Mouse (Mus musculus) heart, embryonic 16.5 days (tissue): ENCODE measurements at regions not wholly inside any gene's neighbourhood (a gene's known extent, or its start where the extent isn't known, plus 50 kb on each side); places are given as distances from the start of the nearest gene placed in this dataset.

Experiments used
- ATAC-seq: fragments of 200-750 bp; cut with Nextera tagmentation; replicated peaks from 2 replicates; pipeline ENCODE4 v1.8.0; 2017; ENCODE audit warnings: moderate number of reproducible peaks; ENCODE audit not compliant: insufficient read depth, low FRiP score; ENCODE audit errors: extremely low read depth
- H3K27ac ChIP-seq: fragments of 300-500 bp; sonication (generic); 2 replicates; pipeline ENCODE4 v1.5.1; 2014; ENCODE audit warnings: mild to moderate bottlenecking, low read length, control low read depth, moderate library complexity
- H3K27me3 ChIP-seq: fragments of 300-500 bp; sonication (generic); 2 replicates; pipeline ENCODE4 v1.6.1; 2014; ENCODE audit warnings: low read length, mixed read lengths; ENCODE audit not compliant: control insufficient read depth, insufficient read depth
- H3K36me3 ChIP-seq: fragments of 300-500 bp; sonication (generic); 2 replicates; pipeline ENCODE4 v1.6.1; 2014; ENCODE audit not compliant: control insufficient read depth, insufficient read depth
- H3K4me1 ChIP-seq: fragments of 300-500 bp; sonication (generic); 2 replicates; pipeline ENCODE4 v1.6.1; 2014; ENCODE audit warnings: low read length, mixed read lengths; ENCODE audit not compliant: control insufficient read depth, insufficient read depth
- H3K4me2 ChIP-seq: fragments of 300-500 bp; sonication (generic); 2 replicates; pipeline ENCODE4 v1.6.1; 2014; ENCODE audit warnings: low read depth, mild to moderate bottlenecking, control low read depth, low read length
- H3K4me3 ChIP-seq: fragments of 300-500 bp; sonication (generic); 2 replicates; pipeline ENCODE4 v1.5.1; 2014; ENCODE audit warnings: mild to moderate bottlenecking, control low read depth, low read length
- H3K9ac ChIP-seq: fragments of 300-500 bp; sonication (generic); 2 replicates; pipeline ENCODE4 v1.6.1; 2014; ENCODE audit warnings: low read length, control low read depth
- H3K9me3 ChIP-seq: fragments of 300-500 bp; sonication (generic); replicated peaks from 2 replicates; pipeline ENCODE4 v1.6.1; 2016; ENCODE audit warnings: low read length; ENCODE audit not compliant: control insufficient read depth
- WGBS: fragments of 180-500 bp; shearing (Covaris S2); extraction: QIAGEN DNeasy Blood & Tissue Kit; methylation state at CpG from one replicate; pipeline ENCODE4 v1.1.7; 2014; 5-methylcytosine and 5-hydroxymethylcytosine counted together

- WGBS: 81% methylated on average over 9 of the region's 9 CpGs
- no peak for ATAC-seq
- Histone ChIP-seq H3K9me3 (no peaks in the 10 kb centered on the region), H3K27me3 (no peaks in the 10 kb centered on the region), H3K36me3 (no peaks in the 10 kb centered on the region), H3K27ac (no peak overlapping the region), H3K4me2 (no peak overlapping the region), H3K4me3 (no peak overlapping the region), H3K9ac (no peak overlapping the region), H3K4me1 (peaks cover 32% of the 10 kb centered on the region)
These were observed 79.3 kb upstream of the Ptpn1 start for GRCm38 (mm10) chr2:167852582-167852981.

- peak overlapping the region; percentile 49 for H3K9ac ChIP-seq
- no peaks in the 10 kb centered on the region for H3K27me3 ChIP-seq
- H3K36me3 ChIP-seq: no peaks in the 10 kb centered on the region
- no peak overlapping the region for H3K4me3 ChIP-seq
- WGBS: 27% methylated on average over 11 of the region's 11 CpGs
- H3K4me1 ChIP-seq: peaks cover 31% of the 10 kb centered on the region
- peak overlapping the region; percentile 37 for H3K27ac ChIP-seq
- H3K4me2 ChIP-seq: 0 out of 2 replicates have a peak overlapping the region, but pooled peaks have one; percentile 7
- H3K9me3 ChIP-seq: no peaks in the 10 kb centered on the region
- 0 out of 2 replicates have a peak, but pooled peaks have one; percentile 12 for ATAC-seq
These were observed 80.5 kb upstream of the Ptpn1 start for GRCm38 (mm10) chr2:167851216-167851896.

GRCm38 (mm10) chr2:167849999-167850552, 81.8 kb upstream of the Ptpn1 start:
- Histone ChIP-seq H3K4me2 (no peak overlapping the region), H3K9me3 (no peaks in the 10 kb centered on the region), H3K27me3 (no peaks in the 10 kb centered on the region), H3K27ac (no peak overlapping the region), H3K36me3 (no peaks in the 10 kb centered on the region), H3K4me3 (no peak overlapping the region), H3K4me1 (peaks cover 34% of the 10 kb centered on the region), H3K9ac (no peak overlapping the region)
- no peak for ATAC-seq
- 80% methylated on average over 10 of the region's 10 CpGs for WGBS

GRCm38 (mm10) chr2:167848468-167849440, 83.1 kb upstream of the Ptpn1 start:
- Histone ChIP-seq H3K4me1 (peaks cover 46% of the 10 kb centered on the region), H3K27me3 (no peaks in the 10 kb centered on the region), H3K4me2 (no peak overlapping the region), H3K9me3 (no peaks in the 10 kb centered on the region), H3K27ac (peak overlapping the region; percentile 37), H3K36me3 (no peaks in the 10 kb centered on the region), H3K9ac (0 out of 2 replicates have a peak overlapping the region, but pooled peaks have one; percentile 15), H3K4me3 (no peak overlapping the region)
- ATAC-seq: peak; percentile 69
- WGBS: 53% methylated on average over 7 of the region's 7 CpGs

DNA sequence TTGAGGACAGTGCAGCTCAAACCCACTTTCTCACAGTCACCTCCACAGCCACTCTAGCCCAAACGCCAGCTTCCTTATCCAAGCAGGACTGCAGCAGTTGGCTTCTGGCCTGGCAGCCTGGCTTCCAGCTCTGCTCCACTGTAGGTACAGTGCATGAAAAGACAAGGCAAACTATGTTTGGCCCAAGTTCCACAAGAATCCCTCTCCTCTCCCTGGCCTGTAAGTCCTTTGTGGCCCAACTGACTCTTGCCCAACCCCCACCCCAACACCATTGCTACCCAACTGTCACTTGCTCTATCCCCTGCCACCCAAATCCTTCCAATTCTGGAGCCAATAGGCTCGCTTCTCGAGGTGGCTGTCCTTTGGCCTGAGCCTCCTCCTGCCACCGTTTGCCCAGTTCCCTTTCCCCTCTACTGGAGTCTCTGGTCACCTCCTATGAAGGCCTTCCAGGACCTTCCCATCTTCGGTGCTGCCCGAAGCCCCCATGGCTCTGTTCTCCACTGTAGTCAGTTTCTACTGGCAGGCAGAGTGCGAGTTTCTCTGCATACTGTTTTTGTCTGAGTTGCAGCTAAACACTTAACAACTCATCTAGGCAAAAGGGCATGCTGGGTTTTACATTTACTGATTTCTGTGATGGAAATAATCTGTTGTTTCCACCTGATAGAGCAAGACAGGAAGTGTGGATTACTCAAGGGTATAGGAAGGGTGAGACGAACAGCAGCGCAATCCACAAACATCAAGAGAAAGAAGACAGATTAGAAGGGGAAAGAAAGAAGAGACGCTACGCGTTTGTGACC, 84.4 kb upstream of the Ptpn1 start:
- H3K4me1 ChIP-seq: peaks cover 49% of the 10 kb centered on the region
- H3K4me2 ChIP-seq: no peak overlapping the region
- no peak for ATAC-seq
- 67% methylated on average over 12 of the region's 12 CpGs for WGBS
- H3K4me3 ChIP-seq: no peak overlapping the region
- no peaks in the 10 kb centered on the region for H3K36me3 ChIP-seq
- H3K27me3 ChIP-seq: no peaks in the 10 kb centered on the region
- no peak overlapping the region; the same call in 1 of the 2 replicates for H3K9ac ChIP-seq
- H3K9me3 ChIP-seq: no peaks in the 10 kb centered on the region
- H3K27ac ChIP-seq: peak overlapping the region; percentile 39

DNA sequence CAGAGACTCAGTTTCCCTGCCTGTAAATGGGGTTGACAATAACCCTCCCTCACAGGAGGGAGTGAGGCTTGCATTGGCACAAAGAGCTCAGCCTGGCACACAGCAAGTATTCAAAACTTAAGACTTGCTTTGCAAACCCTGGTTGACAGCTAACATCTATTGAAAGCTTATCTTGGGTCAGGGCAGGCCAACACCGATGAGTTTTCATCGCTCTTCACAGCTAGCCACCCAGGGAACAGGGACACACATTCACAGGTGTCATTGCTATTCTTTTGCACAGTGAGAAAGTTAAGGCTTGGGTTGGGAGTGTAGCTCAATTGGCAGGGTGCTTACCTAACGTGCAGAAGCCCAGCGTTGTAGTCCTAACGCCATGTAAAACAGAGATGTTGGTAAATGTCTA, 86.5 kb upstream of the Ptpn1 start:
- H3K4me1 ChIP-seq: peaks cover 44% of the 10 kb centered on the region
- 68% methylated on average over 5 of the region's 5 CpGs for WGBS

DNA sequence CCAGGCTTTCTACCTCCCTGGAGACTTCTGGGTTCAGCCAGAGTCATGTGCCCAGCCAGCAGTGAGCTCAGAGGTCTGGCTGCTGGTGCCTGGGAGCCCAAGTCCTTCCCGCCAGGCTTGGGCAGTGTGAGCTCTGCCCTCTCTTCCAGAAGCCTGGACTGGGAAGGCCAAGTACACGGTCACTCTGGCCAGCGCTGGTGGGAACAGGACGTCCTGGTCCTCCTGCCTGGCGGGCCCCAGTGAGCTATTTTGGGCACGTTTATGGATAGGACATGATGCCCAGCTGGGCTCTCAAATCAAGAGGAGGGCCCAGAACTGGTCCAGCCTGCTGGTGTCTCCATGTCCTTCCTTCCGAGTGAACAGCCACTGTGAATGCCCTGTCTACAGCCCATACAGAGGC, 87.3 kb upstream of the Ptpn1 start:
- Histone ChIP-seq H3K4me2 (no peak overlapping the region), H3K36me3 (no peaks in the 10 kb centered on the region), H3K27me3 (no peaks in the 10 kb centered on the region), H3K9me3 (no peaks in the 10 kb centered on the region), H3K9ac (no peak overlapping the region), H3K4me1 (peaks cover 43% of the 10 kb centered on the region), H3K27ac (peak overlapping the region; percentile 61), H3K4me3 (no peak overlapping the region)
- ATAC-seq: peak; percentile 49
- 37% methylated on average over 7 of the region's 7 CpGs for WGBS

More for the DNA sequence above, 86.5 kb upstream of the Ptpn1 start:
- Histone ChIP-seq H3K4me3 (no peak overlapping the region), H3K27ac (no peak overlapping the region), H3K4me2 (no peak overlapping the region), H3K9ac (no peak overlapping the region), H3K36me3 (no peaks in the 10 kb centered on the region), H3K27me3 (no peaks in the 10 kb centered on the region), H3K9me3 (no peaks in the 10 kb centered on the region)
- no peak for ATAC-seq

GRCm38 (mm10) chr2:167843921-167844320, 87.9 kb upstream of the Ptpn1 start:
- no peak overlapping the region for H3K4me2 ChIP-seq
- WGBS: 66% methylated on average over 5 of the region's 5 CpGs
- H3K36me3 ChIP-seq: no peaks in the 10 kb centered on the region
- no peaks in the 10 kb centered on the region for H3K9me3 ChIP-seq
- no peak overlapping the region for H3K9ac ChIP-seq
- H3K27me3 ChIP-seq: no peaks in the 10 kb centered on the region
- no peak overlapping the region for H3K27ac ChIP-seq
- no peak for ATAC-seq
- H3K4me1 ChIP-seq: peaks cover 37% of the 10 kb centered on the region
- H3K4me3 ChIP-seq: no peak overlapping the region
